Mouse (Mus musculus) E14TG2a.4 (cell line): ENCODE measurements at regions not wholly inside any gene's neighbourhood (a gene's known extent, or its start where the extent isn't known, plus 50 kb on each side); places are given as distances from the start of the nearest gene placed in this dataset.

Experiments
- H3K27me3 ChIP-seq: 2 replicates; pipeline ENCODE4 v1.6.1; 2014; ENCODE audit warnings: low read length, control low read depth; ENCODE audit not compliant: insufficient read depth
- H3K36me3 ChIP-seq: 2 replicates; pipeline ENCODE4 v1.6.1; 2014; ENCODE audit warnings: low read length, control low read depth; ENCODE audit not compliant: insufficient read depth
- H3K4me1 ChIP-seq: replicated peaks from 2 replicates; pipeline ENCODE4 v1.6.1; 2014; ENCODE audit warnings: low read depth, low read length, control low read depth
- H3K4me3 ChIP-seq: replicated peaks from 2 replicates; pipeline ENCODE4 v1.5.1; 2014; ENCODE audit warnings: mild to moderate bottlenecking, low read length
- H3K9me3 ChIP-seq: 2 replicates; pipeline ENCODE4 v1.6.1; 2014; ENCODE audit warnings: low read length, control low read depth
- CTCF ChIP-seq: conservative IDR thresholded peaks from 2 replicates; pipeline ENCODE4 v1.5.1; 2014; ENCODE audit warnings: low read length
- NANOG ChIP-seq: IDR thresholded peaks from 2 replicates; pipeline ENCODE4 v1.6.1; 2014; ENCODE audit warnings: borderline replicate concordance, low read length, mixed read lengths
- POU5F1 ChIP-seq: IDR thresholded peaks from 2 replicates; pipeline ENCODE4 v1.6.1; 2014; ENCODE audit warnings: low read length, borderline replicate concordance

DNA sequence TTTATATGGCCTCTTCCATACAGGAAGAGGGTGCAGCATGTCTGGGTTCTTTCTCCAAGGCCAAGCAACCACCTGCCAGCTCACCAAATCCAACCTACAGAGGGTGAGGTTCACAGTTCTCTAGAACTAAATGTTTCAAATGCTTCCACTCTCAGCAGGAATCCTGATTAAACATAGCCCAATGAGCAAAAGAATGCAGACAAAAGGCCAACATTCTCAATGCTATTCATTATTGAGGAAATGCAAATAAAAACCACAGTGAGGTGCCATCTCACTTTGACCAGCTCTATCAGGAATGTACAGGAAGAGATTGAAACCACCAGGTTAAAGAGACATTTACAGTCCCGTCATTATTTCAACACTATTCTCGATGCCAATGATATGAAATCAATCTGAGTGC lies 331.2 kb upstream of the Tenm3 start:
- no peaks in the 10 kb centered on the region for H3K36me3 ChIP-seq
- no peaks in the 10 kb centered on the region for H3K27me3 ChIP-seq
- H3K4me1 ChIP-seq: no peaks in the 10 kb centered on the region
- H3K4me3 ChIP-seq: no peak overlapping the region
- no peak for TF ChIP-seq POU5F1
- TF ChIP-seq NANOG: no peak
- no peak for TF ChIP-seq CTCF
- H3K9me3 ChIP-seq: no peaks in the 10 kb centered on the region

- Histone ChIP-seq H3K4me1 (no peaks in the 10 kb centered on the region), H3K9me3 (0 out of 2 replicates have a peak, but pooled peaks cover 5% of the 10 kb centered on the region), H3K4me3 (no peak overlapping the region), H3K27me3 (no peaks in the 10 kb centered on the region), H3K36me3 (no peaks in the 10 kb centered on the region)
- no peak for TF ChIP-seq CTCF
Measured at GRCm38 (mm10) chr8:49159318-49159717, 315.6 kb upstream of the Tenm3 start.

- Histone ChIP-seq H3K36me3 (no peaks in the 10 kb centered on the region), H3K4me1 (no peaks in the 10 kb centered on the region), H3K4me3 (no peak overlapping the region), H3K9me3 (0 out of 2 replicates have a peak, but pooled peaks cover 5% of the 10 kb centered on the region), H3K27me3 (no peaks in the 10 kb centered on the region)
- no peak for TF ChIP-seq NANOG
- no peak for TF ChIP-seq POU5F1
- TF ChIP-seq CTCF: no peak
Measured at GRCm38 (mm10) chr8:49158201-49158600, 314.4 kb upstream of the Tenm3 start.

DNA sequence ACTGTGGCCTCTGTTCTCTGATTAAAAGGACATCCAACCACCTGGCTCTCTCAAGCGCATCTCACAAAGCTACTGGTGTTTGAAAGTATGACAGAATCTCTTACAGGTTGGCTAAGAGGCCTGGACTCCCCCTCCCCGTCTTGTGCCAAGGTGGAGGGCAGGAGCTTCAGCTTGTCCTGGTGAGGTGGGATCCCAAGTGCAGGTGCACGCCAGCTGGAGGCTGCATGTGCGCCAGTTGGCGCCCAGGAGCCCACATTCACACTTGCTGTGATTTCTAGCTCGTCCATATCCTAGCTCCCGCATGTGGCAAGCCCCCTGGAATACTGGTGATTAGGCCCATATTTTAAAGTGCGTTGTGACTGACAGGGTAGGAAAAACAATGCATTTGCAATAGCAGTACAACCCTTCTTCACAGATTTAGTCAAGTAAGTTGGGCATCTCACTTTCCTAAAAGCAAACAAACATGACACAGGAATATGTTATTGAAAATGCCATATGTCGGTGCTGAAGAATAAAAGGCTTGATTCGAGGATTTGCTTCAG lies 292.8 kb upstream of the Tenm3 start:
- H3K4me1 ChIP-seq: no peaks in the 10 kb centered on the region
- peaks cover 10% of the 10 kb centered on the region for H3K9me3 ChIP-seq
- H3K27me3 ChIP-seq: no peaks in the 10 kb centered on the region
- TF ChIP-seq NANOG: no peak
- no peak for TF ChIP-seq CTCF
- TF ChIP-seq POU5F1: no peak
- H3K36me3 ChIP-seq: no peaks in the 10 kb centered on the region
- no peak overlapping the region for H3K4me3 ChIP-seq

GRCm38 (mm10) chr8:49109095-49109494 lies 265.3 kb upstream of the Tenm3 start:
- Histone ChIP-seq H3K4me1 (no peaks in the 10 kb centered on the region), H3K36me3 (no peaks in the 10 kb centered on the region), H3K9me3 (no peaks in the 10 kb centered on the region), H3K4me3 (no peak overlapping the region), H3K27me3 (no peaks in the 10 kb centered on the region)
- TF ChIP-seq POU5F1 (no peak), NANOG (no peak), CTCF (no peak)

DNA sequence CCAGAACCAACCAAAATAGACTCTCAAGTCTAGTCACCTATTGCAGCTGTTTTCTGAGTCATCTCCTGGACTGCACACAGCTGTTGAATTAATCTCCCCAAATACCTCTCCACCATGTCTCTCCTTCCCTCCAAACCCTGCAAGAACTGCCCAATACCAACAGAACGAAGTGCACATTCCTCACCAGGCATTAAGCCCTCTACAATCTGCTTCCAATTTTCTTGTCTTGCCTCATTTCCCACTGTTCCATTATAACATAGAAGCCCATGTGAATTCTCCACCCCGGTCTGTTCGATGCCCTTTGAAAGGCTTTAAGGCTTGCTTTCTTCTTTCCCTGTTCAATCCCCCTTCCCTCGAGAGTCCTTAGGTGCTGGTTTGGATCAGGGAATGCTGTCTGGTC lies 264.9 kb upstream of the Tenm3 start:
- Histone ChIP-seq H3K27me3 (no peaks in the 10 kb centered on the region), H3K9me3 (no peaks in the 10 kb centered on the region), H3K4me1 (no peaks in the 10 kb centered on the region), H3K36me3 (no peaks in the 10 kb centered on the region), H3K4me3 (no peak overlapping the region)
- no peak for TF ChIP-seq CTCF
- no peak for TF ChIP-seq NANOG
- no peak for TF ChIP-seq POU5F1

DNA sequence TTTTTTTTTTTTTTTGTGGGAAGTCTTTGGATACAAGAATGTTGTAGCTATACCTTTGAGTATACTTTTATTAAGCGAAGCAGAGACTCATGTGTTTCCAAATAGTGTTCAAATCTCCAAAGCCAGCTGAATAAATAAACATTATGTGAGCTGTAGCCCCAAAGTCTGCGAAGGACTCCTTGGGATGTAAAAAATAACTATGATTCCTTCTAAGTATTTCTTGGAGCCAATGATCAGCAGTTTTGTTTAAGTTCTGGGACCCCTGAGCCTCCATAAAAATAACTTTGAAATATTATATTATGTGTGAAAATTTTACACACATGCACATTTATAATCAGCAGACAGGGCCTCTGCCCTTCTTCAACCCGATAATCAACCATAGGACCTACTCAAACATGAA lies 262.8 kb upstream of the Tenm3 start:
- no peaks in the 10 kb centered on the region for H3K9me3 ChIP-seq
- no peaks in the 10 kb centered on the region for H3K27me3 ChIP-seq
- no peaks in the 10 kb centered on the region for H3K36me3 ChIP-seq
- no peak overlapping the region for H3K4me3 ChIP-seq
- TF ChIP-seq NANOG: no peak
- TF ChIP-seq POU5F1: no peak
- TF ChIP-seq CTCF: no peak
- no peaks in the 10 kb centered on the region for H3K4me1 ChIP-seq

DNA sequence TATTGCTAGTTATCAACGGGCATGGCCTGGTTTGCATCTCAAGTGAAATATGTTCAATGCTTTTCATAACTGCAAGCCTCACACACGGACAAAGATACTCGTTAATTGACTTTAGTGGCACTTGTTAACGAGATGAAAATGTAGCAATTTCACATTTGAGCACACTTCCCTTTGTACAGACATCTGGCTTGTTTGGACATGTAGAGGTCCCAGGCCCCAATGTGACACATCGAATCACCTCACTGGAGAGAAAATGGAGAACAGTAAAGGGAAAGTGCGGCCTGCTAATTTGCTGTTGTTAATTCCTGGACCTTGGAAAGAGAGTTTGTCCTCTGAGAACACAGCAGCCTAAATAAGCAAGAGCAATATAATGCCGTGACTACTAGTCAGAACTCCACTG lies 257.4 kb upstream of the Tenm3 start:
- no peaks in the 10 kb centered on the region for H3K36me3 ChIP-seq
- H3K9me3 ChIP-seq: peaks cover 8% of the 10 kb centered on the region
- TF ChIP-seq CTCF (no peak), NANOG (no peak), POU5F1 (no peak)
- no peak overlapping the region for H3K4me3 ChIP-seq
- no peaks in the 10 kb centered on the region for H3K4me1 ChIP-seq
- no peaks in the 10 kb centered on the region for H3K27me3 ChIP-seq

GRCm38 (mm10) chr8:49084191-49084875 lies 240.6 kb upstream of the Tenm3 start:
- TF ChIP-seq NANOG: no peak
- TF ChIP-seq POU5F1: no peak
- TF ChIP-seq CTCF: no peak

More at GRCm38 (mm10) chr8:49084191-49084875, 240.6 kb upstream of the Tenm3 start:
- Histone ChIP-seq H3K4me1 (peaks cover 5% of the 10 kb centered on the region), H3K36me3 (no peaks in the 10 kb centered on the region), H3K4me3 (no peak overlapping the region), H3K9me3 (no peaks in the 10 kb centered on the region), H3K27me3 (no peaks in the 10 kb centered on the region)
